Mouse (Mus musculus) stomach, embryonic 14.5 days (tissue): ENCODE measurements around the gene Arhgap8. TPM values are rescaled to one million over a fixed set of nuclear protein-coding genes. Genes with fewer than 3 reads are reported as not detected.

ENCODE experiments used
- ATAC-seq: fragments of 200-750 bp; cut with Nextera tagmentation; 2 replicates; pipeline ENCODE4 v1.8.0; 2017; ENCODE audit warnings: low read depth, moderate TSS enrichment; ENCODE audit not compliant: insufficient number of reproducible peaks, insufficient read depth, low FRiP score
- H3K27ac ChIP-seq: fragments of 300-500 bp; sonication (generic); 2 replicates; pipeline ENCODE4 v1.5.1; 2014; ENCODE audit warnings: mild to moderate bottlenecking, low read length, moderate library complexity, mixed read lengths
- H3K27me3 ChIP-seq: fragments of 300-500 bp; sonication (generic); 2 replicates; pipeline ENCODE4 v1.6.1; 2014; ENCODE audit warnings: low read length, control low read depth, mixed read lengths; ENCODE audit not compliant: control insufficient read depth, insufficient read depth
- H3K36me3 ChIP-seq: fragments of 300-500 bp; sonication (generic); 2 replicates; pipeline ENCODE4 v1.6.1; 2014; ENCODE audit warnings: mild to moderate bottlenecking, control low read depth, low read length, moderate library complexity, mixed read lengths; ENCODE audit not compliant: control insufficient read depth, insufficient read depth
- H3K4me1 ChIP-seq: fragments of 300-500 bp; sonication (generic); 2 replicates; pipeline ENCODE4 v1.6.1; 2014; ENCODE audit warnings: low read length, control low read depth, mixed read lengths; ENCODE audit not compliant: control insufficient read depth, insufficient read depth
- H3K4me2 ChIP-seq: fragments of 300-500 bp; sonication (generic); replicated peaks from 2 replicates; pipeline ENCODE4 v1.6.1; 2014; ENCODE audit warnings: low read depth, low read length, control low read depth
- H3K4me3 ChIP-seq: fragments of 300-500 bp; sonication (generic); 2 replicates; pipeline ENCODE4 v1.5.1; 2014; ENCODE audit warnings: low read depth, low read length, control low read depth
- H3K9ac ChIP-seq: fragments of 300-500 bp; sonication (generic); replicated peaks from 2 replicates; pipeline ENCODE4 v1.6.1; 2014; ENCODE audit warnings: low read depth, mild to moderate bottlenecking, control low read depth, low read length, moderate library complexity, mixed read lengths
- H3K9me3 ChIP-seq: fragments of 300-500 bp; sonication (generic); 2 replicates; pipeline ENCODE4 v1.6.1; 2016; ENCODE audit warnings: low read depth, low read length, control low read depth; ENCODE audit not compliant: control insufficient read depth
- WGBS: fragments of 180-500 bp; shearing (Covaris S2); extraction: QIAGEN DNeasy Blood & Tissue Kit; methylation state at CpG from one replicate; pipeline ENCODE4 v1.1.7; 2014; 5-methylcytosine and 5-hydroxymethylcytosine counted together
- polyA plus RNA-seq: library from polyadenylated mRNA; unstranded; fragments of >200 nt; fragmentation: Nextera tagmentation; extraction: Ambion mirVana; gene quantifications from 2 replicates; pipeline ENCODE4 v1.2.1, GENCODE M21; 2014

Arhgap8 gene
- polyA plus RNA-seq, 1 experiment from 2014 or later: 14.2 TPM

GRCm38 (mm10) chr15:84687904-84688303 is 31.9 kb upstream of the Arhgap8 start:
- H3K27me3 ChIP-seq: no peaks in the 10 kb centered on the region
- no peaks in the 10 kb centered on the region for H3K9me3 ChIP-seq
- H3K4me3 ChIP-seq: no peak overlapping the region
- no peak overlapping the region for H3K9ac ChIP-seq
- ATAC-seq: no peak
- peaks cover 3% of the 10 kb centered on the region; the same call in 1 of the 2 replicates for H3K4me1 ChIP-seq
- peaks cover 23% of the 10 kb centered on the region for H3K36me3 ChIP-seq
- no peak overlapping the region for H3K4me2 ChIP-seq
- H3K27ac ChIP-seq: no peak overlapping the region
- 45% methylated on average over 14 of the region's 14 CpGs for WGBS

DNA sequence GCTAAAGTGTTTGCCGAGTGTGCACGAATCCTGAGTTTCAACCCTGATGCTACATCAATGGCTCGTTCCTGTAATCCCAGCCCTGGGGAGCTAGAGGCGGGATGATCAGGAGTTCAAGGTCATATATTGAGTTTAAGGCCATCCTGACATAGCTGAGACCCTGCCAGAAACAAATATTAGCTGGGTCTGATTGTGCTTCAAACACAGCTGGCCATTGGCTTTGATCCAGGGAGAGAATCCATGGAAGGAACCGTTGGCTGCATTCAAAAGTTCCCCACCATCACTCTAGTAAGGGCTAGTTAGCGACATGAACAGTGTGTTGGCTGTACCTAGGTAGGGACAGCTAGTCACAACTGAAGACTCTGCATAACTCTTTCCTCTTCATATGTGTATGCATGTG is 30.5 kb upstream of the Arhgap8 start:
- H3K27ac ChIP-seq: no peak overlapping the region
- no peak overlapping the region for H3K4me3 ChIP-seq
- WGBS: 66% methylated on average over 6 of the region's 6 CpGs
- no peaks in the 10 kb centered on the region for H3K27me3 ChIP-seq
- no peak for ATAC-seq
- H3K4me2 ChIP-seq: no peak overlapping the region
- H3K9ac ChIP-seq: no peak overlapping the region
- H3K9me3 ChIP-seq: no peaks in the 10 kb centered on the region
- H3K4me1 ChIP-seq: peaks cover 3% of the 10 kb centered on the region; the same call in 1 of the 2 replicates
- H3K36me3 ChIP-seq: peaks cover 28% of the 10 kb centered on the region

DNA sequence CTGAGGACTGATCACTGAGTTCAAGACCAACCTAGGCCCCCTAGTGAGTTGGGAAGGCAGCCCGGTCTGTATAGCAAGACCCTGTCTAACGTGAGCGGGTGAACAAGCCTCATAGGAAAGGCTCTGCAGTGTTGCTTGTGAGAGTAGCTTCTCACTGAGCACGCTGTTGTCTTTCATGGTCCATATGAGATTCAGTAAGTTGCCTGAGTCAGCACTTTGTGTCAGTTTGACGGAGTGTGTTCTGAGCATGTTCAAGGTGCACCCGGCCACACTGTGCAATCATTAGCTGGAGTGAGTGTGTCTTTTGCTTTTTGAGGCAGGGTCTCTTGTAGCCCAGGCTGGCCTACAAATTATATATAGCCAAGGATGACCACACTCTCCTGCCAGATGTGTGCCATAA is 28.3 kb upstream of the Arhgap8 start:
- H3K4me3 ChIP-seq: no peak overlapping the region
- no peaks in the 10 kb centered on the region for H3K9me3 ChIP-seq
- H3K9ac ChIP-seq: no peak overlapping the region
- H3K27ac ChIP-seq: no peak overlapping the region
- WGBS: 93% methylated on average over 6 of the region's 6 CpGs
- H3K27me3 ChIP-seq: no peaks in the 10 kb centered on the region
- no peak overlapping the region for H3K4me2 ChIP-seq
- H3K4me1 ChIP-seq: peaks cover 3% of the 10 kb centered on the region; the same call in 1 of the 2 replicates
- no peak for ATAC-seq
- peaks cover 39% of the 10 kb centered on the region for H3K36me3 ChIP-seq

DNA sequence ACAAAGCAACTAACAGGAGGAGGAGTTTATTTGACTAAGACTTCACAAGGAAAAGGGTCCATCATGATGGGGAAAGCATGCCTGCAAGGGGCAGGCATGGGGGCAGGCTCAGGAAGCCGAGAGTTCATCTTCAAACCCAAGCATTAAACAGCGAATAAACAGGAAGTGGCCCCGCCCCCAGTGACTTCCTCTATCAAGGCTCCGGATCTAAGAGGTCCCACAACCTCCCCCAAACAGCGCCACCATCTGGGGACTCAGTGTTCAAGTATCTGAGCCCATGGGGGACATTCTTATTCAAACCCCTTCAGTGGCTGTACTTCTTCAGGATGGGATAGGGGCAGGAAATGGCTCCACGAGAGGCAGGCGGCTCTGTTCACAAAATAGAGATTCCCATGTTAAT is 27.2 kb upstream of the Arhgap8 start:
- H3K36me3 ChIP-seq: peaks cover 39% of the 10 kb centered on the region
- H3K9me3 ChIP-seq: no peaks in the 10 kb centered on the region
- 84% methylated on average over 7 of the region's 7 CpGs for WGBS
- no peaks in the 10 kb centered on the region for H3K27me3 ChIP-seq
- no peak overlapping the region for H3K27ac ChIP-seq
- H3K4me1 ChIP-seq: no peaks in the 10 kb centered on the region; the same call in 1 of the 2 replicates
- no peak overlapping the region for H3K9ac ChIP-seq
- H3K4me3 ChIP-seq: no peak overlapping the region
- no peak for ATAC-seq
- H3K4me2 ChIP-seq: no peak overlapping the region

GRCm38 (mm10) chr15:84696021-84696420 is 23.8 kb upstream of the Arhgap8 start:
- no peak overlapping the region for H3K4me3 ChIP-seq
- no peaks in the 10 kb centered on the region for H3K4me1 ChIP-seq
- no peak; the same call in 1 of the 2 replicates for ATAC-seq
- no peak overlapping the region for H3K9ac ChIP-seq
- no peaks in the 10 kb centered on the region for H3K9me3 ChIP-seq
- no peak overlapping the region for H3K27ac ChIP-seq
- H3K4me2 ChIP-seq: no peak overlapping the region
- WGBS: 48% methylated on average over 4 of the region's 4 CpGs
- peaks cover 35% of the 10 kb centered on the region for H3K36me3 ChIP-seq
- H3K27me3 ChIP-seq: no peaks in the 10 kb centered on the region

DNA sequence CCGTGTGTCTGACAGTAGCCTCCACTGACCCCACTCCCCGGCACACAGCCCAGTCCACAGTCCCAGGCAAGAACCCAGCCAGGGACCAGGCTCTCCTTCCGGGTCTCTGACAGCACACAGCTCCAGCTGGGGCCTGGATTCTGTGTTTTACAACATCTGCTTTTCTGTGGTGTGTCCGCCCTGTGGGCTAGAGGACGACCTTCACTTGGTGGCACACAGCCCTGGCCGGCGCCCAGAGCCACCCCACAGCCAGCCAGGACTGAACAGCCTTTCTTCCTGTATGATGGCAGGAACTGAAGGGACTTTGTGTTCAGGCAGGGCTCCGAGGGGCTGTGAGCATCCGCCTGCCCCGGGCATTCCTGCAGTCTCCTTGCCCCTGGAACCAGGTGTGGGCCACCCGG is 22.2 kb upstream of the Arhgap8 start:
- WGBS: 72% methylated on average over 11 of the region's 11 CpGs
- Histone ChIP-seq H3K9me3 (no peaks in the 10 kb centered on the region), H3K27me3 (no peaks in the 10 kb centered on the region), H3K9ac (no peak overlapping the region), H3K4me2 (no peak overlapping the region), H3K36me3 (peaks cover 39% of the 10 kb centered on the region), H3K27ac (no peak overlapping the region), H3K4me3 (no peak overlapping the region), H3K4me1 (no peaks in the 10 kb centered on the region)
- no peak for ATAC-seq

DNA sequence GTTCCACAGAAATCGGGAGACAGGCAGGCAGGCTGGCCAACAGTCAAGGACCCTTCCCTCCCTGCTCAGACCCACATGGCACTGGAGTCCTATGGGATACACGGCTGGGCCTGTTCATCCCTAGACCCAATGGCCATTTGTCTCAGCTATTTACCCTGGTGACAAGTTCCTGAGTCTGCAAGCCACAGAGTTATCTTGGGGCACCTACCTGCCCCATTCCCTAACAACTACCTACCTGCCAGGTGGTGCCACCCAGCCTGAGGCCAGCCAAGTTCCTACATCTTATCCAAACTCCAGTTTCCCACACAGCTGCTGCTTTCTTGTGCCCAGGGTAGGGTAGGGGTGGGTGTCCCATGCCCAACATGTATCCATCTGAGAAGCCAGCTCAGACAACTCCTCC is 21.7 kb upstream of the Arhgap8 start:
- WGBS: 69% methylated on average over 2 of the region's 2 CpGs
- no peak overlapping the region for H3K9ac ChIP-seq

GRCm38 (mm10) chr15:84700147-84700794 is 19.6 kb upstream of the Arhgap8 start:
- WGBS: 51% methylated on average over 6 of the region's 6 CpGs
- Histone ChIP-seq H3K9ac (no peak overlapping the region), H3K27me3 (no peaks in the 10 kb centered on the region), H3K27ac (no peak overlapping the region), H3K9me3 (no peaks in the 10 kb centered on the region), H3K4me3 (no peak overlapping the region), H3K4me2 (no peak overlapping the region), H3K4me1 (no peaks in the 10 kb centered on the region), H3K36me3 (peaks cover 28% of the 10 kb centered on the region)
- no peak for ATAC-seq

More for the DNA sequence above, 21.7 kb upstream of the Arhgap8 start:
- Histone ChIP-seq H3K27ac (no peak overlapping the region), H3K27me3 (no peaks in the 10 kb centered on the region), H3K9me3 (no peaks in the 10 kb centered on the region), H3K4me1 (no peaks in the 10 kb centered on the region), H3K36me3 (peaks cover 36% of the 10 kb centered on the region), H3K4me2 (no peak overlapping the region), H3K4me3 (no peak overlapping the region)
- ATAC-seq: no peak

DNA sequence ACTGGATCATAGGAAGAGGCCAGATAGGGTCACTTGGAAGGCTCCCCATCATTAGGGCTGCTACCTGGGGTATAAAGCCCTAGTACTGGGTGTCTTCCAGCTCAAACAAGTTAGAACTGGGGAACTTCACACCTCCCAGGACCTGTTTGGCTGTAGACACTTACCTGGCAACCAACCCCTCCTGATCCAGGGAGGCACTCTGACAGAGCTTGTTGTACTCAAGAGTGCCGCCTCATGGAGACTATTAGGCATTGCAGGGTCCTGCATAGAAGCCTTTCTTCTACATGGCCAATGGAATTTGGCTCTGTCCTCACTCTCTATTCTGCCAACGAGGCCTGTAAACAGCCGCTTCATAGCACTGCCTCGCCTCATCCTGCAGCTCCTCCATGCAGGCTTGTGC is 17.9 kb upstream of the Arhgap8 start:
- no peak overlapping the region for H3K4me2 ChIP-seq
- H3K9me3 ChIP-seq: no peaks in the 10 kb centered on the region
- H3K36me3 ChIP-seq: peaks cover 24% of the 10 kb centered on the region
- WGBS: 24% methylated on average over 4 of the region's 4 CpGs
- no peak overlapping the region for H3K4me3 ChIP-seq
- ATAC-seq: no peak
- no peaks in the 10 kb centered on the region for H3K4me1 ChIP-seq
- no peak overlapping the region for H3K9ac ChIP-seq
- no peak overlapping the region for H3K27ac ChIP-seq
- H3K27me3 ChIP-seq: no peaks in the 10 kb centered on the region
